Mouse (Mus musculus) adipose tissue, adult 10 weeks (tissue): ENCODE measurements around the gene Gm11034. TPM values are rescaled to one million over a fixed set of nuclear protein-coding genes. Genes with fewer than 3 reads are reported as not detected.

Source experiments
- polyA plus RNA-seq: library from polyadenylated mRNA; stranded (reverse); fragments of 350-450 nt; fragmentation: Illumina TruSeq; extraction: RNeasy Lipid Tissue Mini Kit (QIAGEN cat#74804); gene quantifications from one replicate; pipeline ENCODE4 v1.2.3, GENCODE M21; 2014; ENCODE audit warnings: low read depth, low replicate concordance

Gm11034 gene
- polyA plus RNA-seq = not detected

DNA sequence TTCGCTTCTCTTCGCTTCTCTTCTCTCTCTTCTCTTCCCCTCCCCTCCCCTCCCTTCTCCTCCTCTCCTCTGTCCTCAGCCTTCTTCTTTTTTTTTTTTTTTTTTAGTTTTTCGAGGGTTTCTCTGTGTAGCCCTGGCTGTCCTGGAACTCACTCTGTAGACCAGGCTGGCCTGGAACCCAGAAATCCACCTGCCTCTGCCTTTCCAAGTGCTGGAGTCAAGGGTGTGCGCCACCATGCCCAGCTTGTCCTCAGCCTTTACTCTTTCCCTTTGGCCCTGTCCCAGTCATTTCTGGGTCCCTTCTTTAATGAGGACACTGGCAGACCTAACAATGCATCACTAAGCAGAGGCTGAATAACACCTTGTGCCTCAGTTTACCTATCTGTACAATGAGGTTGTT lies at the start of gene Gm11034:
Gm11034 (minus strand) TSS at position 101 of the 400 bp plus-strand sequence.

DNA sequence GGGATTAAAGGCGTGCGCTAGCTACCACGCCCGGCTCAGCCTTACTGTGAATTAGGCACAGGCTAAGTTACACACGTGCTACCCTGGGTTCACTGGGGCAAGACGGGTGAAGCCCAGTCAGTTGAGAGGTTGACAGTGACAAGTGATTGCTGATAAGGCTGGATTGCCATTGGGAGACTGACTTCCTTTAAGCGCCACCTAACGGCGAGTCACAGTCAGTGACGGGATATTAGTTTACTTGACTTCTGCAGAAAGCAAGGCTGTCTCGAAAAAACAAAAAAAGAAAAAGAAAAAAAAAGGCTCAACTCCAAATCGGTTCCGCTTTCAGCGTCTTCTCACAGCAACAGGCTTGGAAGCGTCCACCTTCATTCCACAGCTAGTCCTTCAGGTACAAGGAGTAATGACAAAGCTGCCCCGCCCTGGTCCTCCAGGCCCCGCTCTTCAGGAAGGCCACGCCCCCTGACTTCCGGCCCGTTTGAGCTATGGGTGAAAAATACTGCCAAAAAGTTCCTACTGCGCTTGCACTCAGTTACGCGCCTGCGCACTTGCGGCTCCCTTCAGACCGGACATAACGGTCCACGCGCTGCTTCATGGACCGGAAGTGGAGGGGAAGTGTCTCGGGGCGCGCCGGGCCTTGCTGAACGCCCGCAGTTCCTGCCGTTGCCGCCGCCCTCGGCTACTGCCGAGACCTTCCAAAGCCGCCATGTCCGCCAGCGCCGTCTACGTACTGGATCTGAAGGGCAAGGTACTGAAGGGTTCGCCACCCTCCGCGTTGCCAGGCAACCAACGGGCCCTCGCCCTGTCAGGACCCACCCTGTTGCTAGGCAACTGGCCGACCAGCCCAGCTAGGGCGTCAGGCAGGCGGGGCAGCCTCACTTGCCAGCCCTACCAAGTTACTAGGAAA lies 26.3 kb upstream of the Gm11034 start, which contains the start of gene Ap1m1:
Ap1m1 (plus strand) TSS at position 520 of the 904 bp plus-strand sequence.

DNA sequence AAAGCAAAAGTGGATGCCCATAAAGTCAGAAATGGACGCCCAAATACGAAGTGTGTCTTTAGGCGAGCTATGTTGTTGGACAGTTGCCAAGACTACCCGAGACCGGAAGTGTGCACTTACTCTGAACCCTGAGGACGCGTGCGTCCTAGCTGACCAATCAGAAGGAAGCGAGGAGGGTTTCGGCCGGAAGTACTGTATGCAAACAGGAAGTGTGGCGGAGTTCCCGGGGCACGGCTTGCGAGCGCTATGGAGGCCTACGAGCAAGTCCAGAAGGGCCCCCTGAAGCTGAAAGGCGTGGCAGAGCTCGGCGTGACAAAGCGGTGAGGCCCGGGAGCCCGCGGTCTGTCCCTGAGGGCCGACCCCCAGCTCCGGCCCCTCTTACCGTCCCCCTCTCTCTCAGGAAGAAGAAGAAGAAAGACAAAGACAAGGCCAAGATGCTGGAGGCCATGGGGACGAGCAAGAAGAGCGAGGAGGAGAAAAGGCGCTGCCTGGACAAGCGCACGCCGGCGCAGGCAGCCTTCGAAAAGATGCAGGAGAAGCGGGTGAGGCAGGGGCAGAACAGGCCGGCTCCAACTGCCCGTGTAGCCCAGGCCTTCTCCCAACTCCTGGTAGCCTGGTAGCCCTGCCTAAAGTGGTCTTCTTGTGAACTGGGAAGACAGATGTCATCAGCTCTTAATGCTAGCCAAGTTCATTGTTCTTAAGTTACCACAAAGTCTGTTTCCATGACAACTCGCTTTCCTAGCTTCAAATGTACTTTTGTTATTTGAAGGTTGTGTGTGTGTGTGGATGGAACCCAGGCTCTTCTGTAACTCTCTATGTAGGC lies 6.3 kb upstream of the Gm11034 start, which contains the start of gene Fam32a:
Fam32a (plus strand) TSS at position 190 of the 823 bp plus-strand sequence.

DNA sequence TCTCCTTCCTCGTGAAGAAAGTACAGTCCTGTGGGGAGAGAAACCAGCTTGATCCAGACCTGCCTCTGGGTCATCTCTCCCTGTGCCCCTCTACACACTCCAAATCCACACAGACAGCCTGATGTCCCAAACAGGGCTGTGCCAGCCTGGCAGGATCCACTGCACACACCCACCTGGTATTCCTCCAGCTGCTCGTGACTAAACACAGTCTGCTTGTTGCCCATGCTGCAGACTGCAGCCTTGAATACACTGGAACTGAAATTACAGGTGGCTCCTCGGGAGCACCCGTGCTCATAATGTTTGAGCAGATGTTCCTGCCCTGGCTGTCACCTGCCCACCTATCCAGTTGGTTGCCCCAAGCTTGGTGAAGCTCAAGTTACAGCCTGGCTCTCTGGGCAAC lies 685 bp downstream of the Gm11034 start, which contains the start of gene Cib3:
Cib3 (minus strand) TSS at position 87 of the 400 bp plus-strand sequence.

DNA sequence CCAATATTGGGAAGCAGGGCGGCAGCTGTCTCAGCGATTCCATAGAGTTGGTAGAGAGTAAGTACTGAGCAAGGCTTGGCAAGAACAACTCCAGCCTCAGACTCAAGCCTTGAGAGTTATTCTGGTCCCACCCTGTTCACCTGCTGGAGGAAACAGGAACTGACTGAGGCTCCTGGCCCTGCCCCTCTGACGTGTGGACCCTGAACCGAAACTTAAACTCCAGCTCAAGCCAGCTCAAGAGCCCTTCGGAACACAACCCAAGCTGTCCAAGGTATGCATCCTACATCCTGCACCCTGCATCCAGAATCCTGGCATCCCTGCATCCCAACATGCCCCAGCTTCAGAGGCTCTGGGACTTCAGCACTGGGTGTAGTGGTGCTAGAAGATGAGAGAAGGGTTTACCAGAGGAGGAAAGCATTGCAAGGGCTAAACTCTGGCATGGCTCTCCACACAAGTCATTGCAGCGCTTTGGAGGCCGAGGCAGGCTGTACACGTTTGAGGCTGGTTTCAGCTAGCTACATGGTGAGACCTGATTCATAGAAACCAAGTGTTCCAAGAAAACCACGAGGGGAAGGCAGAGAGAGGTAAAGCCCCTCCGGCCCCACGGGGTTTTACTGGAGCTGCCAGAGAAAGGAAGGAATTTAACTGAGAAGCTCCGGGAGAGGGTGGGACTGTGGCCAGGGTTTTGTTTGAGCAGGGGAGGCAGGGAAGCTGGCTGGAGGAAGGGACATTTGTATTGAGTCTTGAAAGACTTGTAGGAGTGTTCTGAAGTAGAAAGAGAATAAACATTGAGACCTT lies 23.8 kb downstream of the Gm11034 start, which contains the start of gene Hsh2d:
Hsh2d (plus strand) TSS at position 222 of the 798 bp plus-strand sequence.

Other genes with a start within 250 kb of the Gm11034 start
- gene Cyp4f18, start 204.0 kb downstream of the Gm11034 start, polyA plus RNA-seq = 4.9 TPM
- gene Olfr372, start 172.4 kb downstream of the Gm11034 start, polyA plus RNA-seq = not detected
- not detected for gene Olfr373, start 130.5 kb downstream of the Gm11034 start, polyA plus RNA-seq
- not detected for gene Olfr374, start 106.6 kb downstream of the Gm11034 start, polyA plus RNA-seq
- gene Tpm4, start 78.7 kb downstream of the Gm11034 start, polyA plus RNA-seq = 141 TPM
- 56.7 TPM for gene Rab8a, start 52.4 kb downstream of the Gm11034 start, polyA plus RNA-seq
- gene Hsh2d, start 24.0 kb downstream of the Gm11034 start, polyA plus RNA-seq = 0.17 TPM
- gene Cib3, start 799 bp downstream of the Gm11034 start, polyA plus RNA-seq = 0.47 TPM
- gene Fam32a, start 6.1 kb upstream of the Gm11034 start, polyA plus RNA-seq = 55.7 TPM
- gene Ap1m1, start 26.4 kb upstream of the Gm11034 start, polyA plus RNA-seq = 41.0 TPM
- gene Gm10282, start 91.6 kb upstream of the Gm11034 start, polyA plus RNA-seq = 6.0 TPM
- 31.2 TPM for gene Klf2, start 105.4 kb upstream of the Gm11034 start, polyA plus RNA-seq
- gene Eps15l1, start 207.8 kb upstream of the Gm11034 start, polyA plus RNA-seq = 48.7 TPM
- 5.5 TPM for gene Calr3, start 230.2 kb upstream of the Gm11034 start, polyA plus RNA-seq
- gene 1700030K09Rik, start 230.2 kb upstream of the Gm11034 start, polyA plus RNA-seq = 9.1 TPM